Mouse (Mus musculus) forebrain, embryonic 10.5 days (tissue): ENCODE measurements around the gene Tmem178b. TPM values are rescaled to one million over a fixed set of nuclear protein-coding genes. Genes with fewer than 3 reads are reported as not detected.

Experiments
- DNase-seq: peaks from one replicate; pipeline ENCODE4 v3.0.0-alpha.2; 2017; ENCODE audit warnings: low spot score; ENCODE audit errors: extremely low spot score
- H3K27ac ChIP-seq: fragments of 300-500 bp; sonication (generic); 2 replicates; pipeline ENCODE4 v1.5.1; 2016; ENCODE audit warnings: mild to moderate bottlenecking
- H3K27me3 ChIP-seq: fragments of 300-500 bp; sonication (generic); 2 replicates; pipeline ENCODE4 v1.6.1; 2016; ENCODE audit warnings: mild to moderate bottlenecking; ENCODE audit not compliant: poor library complexity, severe bottlenecking
- H3K36me3 ChIP-seq: fragments of 300-500 bp; sonication (generic); replicated peaks from 2 replicates; pipeline ENCODE4 v1.6.1; 2016; ENCODE audit warnings: mild to moderate bottlenecking, moderate library complexity
- H3K4me1 ChIP-seq: fragments of 300-500 bp; sonication (generic); 2 replicates; pipeline ENCODE4 v1.6.1; 2016
- H3K4me3 ChIP-seq: fragments of 300-500 bp; sonication (generic); 2 replicates; pipeline ENCODE4 v1.5.1; 2016; ENCODE audit warnings: mild to moderate bottlenecking, moderate library complexity
- H3K9me3 ChIP-seq: fragments of 300-500 bp; sonication (generic); 2 replicates; pipeline ENCODE4 v1.6.1; 2016; ENCODE audit warnings: mild to moderate bottlenecking, moderate library complexity
- WGBS: fragments of 180-500 bp; shearing (Covaris S2); methylation state at CpG from one replicate; pipeline ENCODE4 v1.1.7; 2016; 5-methylcytosine and 5-hydroxymethylcytosine counted together
- polyA plus RNA-seq: library from polyadenylated mRNA; unstranded; fragments of >200 nt; fragmentation: Nextera tagmentation; extraction: Ambion mirVana; gene quantifications from 2 replicates; pipeline ENCODE4 v1.2.1, GENCODE M21; 2016

Tmem178b gene
- polyA plus RNA-seq, 1 experiment from 2014 or later = 1.3 TPM

- no peak for DNase-seq
- Histone ChIP-seq H3K27ac (no peak overlapping the region), H3K27me3 (no peaks in the 10 kb centered on the region), H3K9me3 (no peaks in the 10 kb centered on the region), H3K4me3 (no peak overlapping the region), H3K36me3 (no peaks in the 10 kb centered on the region), H3K4me1 (no peaks in the 10 kb centered on the region)
- WGBS = 52% methylated on average over 11 of the region's 11 CpGs
Observed at GRCm38 (mm10) chr6:40048969-40049908, 176.2 kb downstream of the Tmem178b start.

- no peaks in the 10 kb centered on the region for H3K36me3 ChIP-seq
- no peak for DNase-seq
- no peak overlapping the region for H3K4me3 ChIP-seq
- no peaks in the 10 kb centered on the region for H3K27me3 ChIP-seq
- 93% methylated on average over 6 of the region's 6 CpGs for WGBS
- H3K9me3 ChIP-seq = no peaks in the 10 kb centered on the region
- H3K4me1 ChIP-seq = no peaks in the 10 kb centered on the region
- no peak overlapping the region for H3K27ac ChIP-seq
Observed at GRCm38 (mm10) chr6:40049909-40050484, 176.9 kb downstream of the Tmem178b start.

- DNase-seq = no peak
- no peak overlapping the region for H3K27ac ChIP-seq
- 90% methylated on average over 2 of the region's 2 CpGs for WGBS
- H3K27me3 ChIP-seq = no peaks in the 10 kb centered on the region
- no peaks in the 10 kb centered on the region for H3K9me3 ChIP-seq
- no peaks in the 10 kb centered on the region for H3K36me3 ChIP-seq
- H3K4me3 ChIP-seq = no peak overlapping the region
- no peaks in the 10 kb centered on the region for H3K4me1 ChIP-seq
Observed at GRCm38 (mm10) chr6:40051698-40052097, 178.6 kb downstream of the Tmem178b start.

GRCm38 (mm10) chr6:40052593-40052992 lies 179.5 kb downstream of the Tmem178b start:
- Histone ChIP-seq H3K27ac (no peak overlapping the region), H3K36me3 (no peaks in the 10 kb centered on the region), H3K27me3 (no peaks in the 10 kb centered on the region), H3K4me1 (no peaks in the 10 kb centered on the region), H3K9me3 (no peaks in the 10 kb centered on the region), H3K4me3 (no peak overlapping the region)
- WGBS = 82% methylated on average over 1 of the region's 1 CpGs
- DNase-seq = no peak

- no peak overlapping the region for H3K4me3 ChIP-seq
- no peak overlapping the region for H3K27ac ChIP-seq
- no peak for DNase-seq
- peaks cover 6% of the 10 kb centered on the region for H3K4me1 ChIP-seq
- H3K36me3 ChIP-seq = no peaks in the 10 kb centered on the region
- no peaks in the 10 kb centered on the region for H3K27me3 ChIP-seq
- no peaks in the 10 kb centered on the region for H3K9me3 ChIP-seq
- WGBS = 84% methylated on average over 3 of the region's 3 CpGs
Observed at GRCm38 (mm10) chr6:40059466-40059865, 186.4 kb downstream of the Tmem178b start.

- Histone ChIP-seq H3K27ac (no peak overlapping the region), H3K4me1 (peaks cover 6% of the 10 kb centered on the region), H3K27me3 (no peaks in the 10 kb centered on the region), H3K36me3 (no peaks in the 10 kb centered on the region), H3K4me3 (no peak overlapping the region), H3K9me3 (no peaks in the 10 kb centered on the region)
- DNase-seq = no peak
- 74% methylated on average over 5 of the region's 5 CpGs for WGBS
Observed at GRCm38 (mm10) chr6:40061327-40062189, 188.5 kb downstream of the Tmem178b start.

- Histone ChIP-seq H3K4me1 (peaks cover 6% of the 10 kb centered on the region), H3K36me3 (no peaks in the 10 kb centered on the region), H3K9me3 (no peaks in the 10 kb centered on the region), H3K27ac (no peak overlapping the region), H3K4me3 (no peak overlapping the region), H3K27me3 (no peaks in the 10 kb centered on the region)
- DNase-seq = no peak
- WGBS = 88% methylated on average over 7 of the region's 7 CpGs
Observed at GRCm38 (mm10) chr6:40062190-40062501, 189.1 kb downstream of the Tmem178b start.

- Histone ChIP-seq H3K9me3 (no peaks in the 10 kb centered on the region), H3K36me3 (no peaks in the 10 kb centered on the region)
Observed at GRCm38 (mm10) chr6:40063438-40063837, 190.4 kb downstream of the Tmem178b start.

GRCm38 (mm10) chr6:40063899-40064298 lies 190.8 kb downstream of the Tmem178b start:
- WGBS = 85% methylated on average over 1 of the region's 1 CpGs
- Histone ChIP-seq H3K27ac (no peak overlapping the region), H3K36me3 (no peaks in the 10 kb centered on the region), H3K4me3 (no peak overlapping the region), H3K9me3 (no peaks in the 10 kb centered on the region), H3K4me1 (peaks cover 6% of the 10 kb centered on the region), H3K27me3 (no peaks in the 10 kb centered on the region)
- no peak for DNase-seq

More at GRCm38 (mm10) chr6:40063438-40063837, 190.4 kb downstream of the Tmem178b start:
- Histone ChIP-seq H3K27ac (no peak overlapping the region), H3K27me3 (no peaks in the 10 kb centered on the region), H3K4me3 (no peak overlapping the region), H3K4me1 (peaks cover 6% of the 10 kb centered on the region)
- no peak for DNase-seq
- WGBS = 96% methylated on average over 1 of the region's 1 CpGs

- H3K9me3 ChIP-seq = no peaks in the 10 kb centered on the region
- peaks cover 6% of the 10 kb centered on the region for H3K4me1 ChIP-seq
- H3K4me3 ChIP-seq = no peak overlapping the region
- no peak overlapping the region for H3K27ac ChIP-seq
- DNase-seq = no peak
- no peaks in the 10 kb centered on the region for H3K36me3 ChIP-seq
- no peaks in the 10 kb centered on the region for H3K27me3 ChIP-seq
- WGBS = 86% methylated on average over 2 of the region's 2 CpGs
Observed at GRCm38 (mm10) chr6:40064342-40064741, 191.3 kb downstream of the Tmem178b start.

GRCm38 (mm10) chr6:40068467-40068866 lies 195.4 kb downstream of the Tmem178b start:
- Histone ChIP-seq H3K9me3 (0 out of 2 replicates have a peak, but pooled peaks cover 3% of the 10 kb centered on the region), H3K36me3 (no peaks in the 10 kb centered on the region), H3K4me3 (no peak overlapping the region), H3K27ac (no peak overlapping the region), H3K27me3 (no peaks in the 10 kb centered on the region), H3K4me1 (no peaks in the 10 kb centered on the region)
- 91% methylated on average over 6 of the region's 6 CpGs for WGBS
- no peak for DNase-seq

- WGBS = 78% methylated on average over 3 of the region's 3 CpGs
- Histone ChIP-seq H3K4me3 (no peak overlapping the region), H3K4me1 (peaks cover under 1% of the 10 kb centered on the region; the same call in 1 of the 2 replicates), H3K27me3 (no peaks in the 10 kb centered on the region), H3K36me3 (no peaks in the 10 kb centered on the region), H3K27ac (no peak overlapping the region), H3K9me3 (0 out of 2 replicates have a peak, but pooled peaks cover 3% of the 10 kb centered on the region)
- DNase-seq = no peak
Observed at GRCm38 (mm10) chr6:40071007-40071406, 197.9 kb downstream of the Tmem178b start.
